Mouse (Mus musculus) gastrocnemius, postnatal 25 days (tissue): ENCODE measurements around the gene Abcb5. TPM values are rescaled to one million over a fixed set of nuclear protein-coding genes. Genes with fewer than 3 reads are reported as not detected.

Experiments used
- total RNA-seq, 2 experiments: library from RNA; stranded (reverse); gene quantifications; 1 replicate in 1 of 2; 2 replicates in 1 of 2; pipeline ENCODE4 v1.2.3; 2021

Gene Abcb5
- total RNA-seq, 2 experiments from 2014 or later, result not detected

Other genes starting within 250 kb of the Abcb5 start
- not detected for gene Sp8, start 120.1 kb downstream of the Abcb5 start, total RNA-seq